Mouse (Mus musculus) embryo, embryonic 11 days (tissue): ENCODE measurements around the gene Limk2.

Experiments used
- DNase-seq: peaks from one replicate; pipeline ENCODE4 v3.0.0-alpha.2; 2015

Limk2 gene

DNA sequence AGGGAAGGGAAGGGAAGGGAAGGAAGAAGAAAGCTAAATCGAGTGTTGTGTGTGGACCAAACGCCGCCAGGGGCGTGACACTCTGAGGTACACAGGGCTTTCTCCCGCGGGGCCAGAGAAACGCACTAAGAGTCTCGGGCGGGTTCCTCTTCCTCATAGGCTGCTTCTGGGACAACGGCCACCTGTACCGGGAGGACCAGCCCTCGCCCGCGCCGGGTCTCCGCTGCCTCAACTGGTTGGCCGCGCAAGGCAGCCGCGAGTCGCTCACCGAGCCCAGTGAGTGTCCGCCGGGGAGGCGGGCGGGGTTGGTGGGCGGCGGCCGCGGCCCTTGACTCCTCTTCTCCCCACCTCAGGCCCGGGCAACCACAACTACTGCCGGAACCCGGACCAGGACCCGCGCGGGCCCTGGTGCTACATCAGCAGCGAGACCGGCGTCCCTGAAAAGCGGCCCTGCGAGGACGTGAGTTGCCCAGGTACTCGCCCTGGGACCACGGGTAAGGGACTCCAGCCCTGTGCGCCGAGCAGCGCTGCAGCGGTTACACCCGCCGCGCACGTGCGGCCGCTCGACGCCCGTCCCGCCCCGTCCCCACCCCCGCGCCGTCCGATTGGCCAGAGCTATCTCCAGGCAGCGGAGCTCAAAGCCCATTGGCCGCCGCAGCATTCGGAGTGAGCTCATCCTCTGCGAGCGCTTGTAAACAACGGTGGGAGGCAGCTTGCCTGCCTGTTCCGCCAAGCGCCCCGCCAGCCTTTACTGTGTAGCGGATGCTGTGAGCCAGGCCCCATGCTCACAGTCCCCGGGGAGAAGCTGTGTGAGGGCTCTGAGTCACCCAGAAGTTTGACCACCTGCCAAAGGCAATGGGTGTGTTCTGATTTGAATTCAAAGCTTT lies 77.0 kb downstream of the Limk2 start:
- peak; percentile 96 for DNase-seq

DNA sequence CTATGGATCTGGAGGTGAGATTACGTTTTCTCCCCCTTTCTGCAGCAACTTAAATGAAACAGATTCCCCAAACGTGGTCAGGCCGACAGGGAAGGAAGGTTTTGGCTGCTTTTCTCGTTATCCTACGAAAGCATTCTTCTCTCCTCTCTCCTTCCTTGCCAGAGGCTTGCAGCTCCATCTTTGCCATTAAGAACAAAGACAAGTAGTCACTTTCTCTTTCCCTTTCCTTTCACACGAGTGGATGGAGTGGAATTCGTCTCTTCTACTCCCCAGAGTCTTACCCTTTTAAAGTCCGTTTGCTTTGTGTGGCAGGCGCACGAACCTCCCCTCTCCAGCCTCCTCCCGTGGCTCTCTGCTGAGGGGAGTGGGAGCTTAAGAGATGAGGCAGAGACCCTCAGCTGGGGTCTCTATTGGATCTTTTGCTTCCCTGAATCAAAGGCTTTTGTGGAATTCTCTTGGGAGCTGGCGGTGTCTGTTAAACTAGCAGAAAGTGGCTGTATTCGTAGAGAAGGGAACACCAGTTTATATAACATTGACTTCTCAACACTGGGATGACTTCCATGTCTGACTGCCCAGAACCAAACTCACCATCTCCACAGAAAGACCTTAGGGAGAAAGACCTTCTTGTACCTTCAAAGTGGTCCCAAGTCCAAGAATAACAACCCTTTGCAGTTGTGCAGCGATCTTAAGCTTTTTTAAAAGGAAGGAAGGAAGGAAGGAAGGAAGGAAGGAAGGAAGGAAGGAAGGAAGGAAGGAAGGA lies 77.8 kb downstream of the Limk2 start:
- DNase-seq = peak; percentile 25

DNA sequence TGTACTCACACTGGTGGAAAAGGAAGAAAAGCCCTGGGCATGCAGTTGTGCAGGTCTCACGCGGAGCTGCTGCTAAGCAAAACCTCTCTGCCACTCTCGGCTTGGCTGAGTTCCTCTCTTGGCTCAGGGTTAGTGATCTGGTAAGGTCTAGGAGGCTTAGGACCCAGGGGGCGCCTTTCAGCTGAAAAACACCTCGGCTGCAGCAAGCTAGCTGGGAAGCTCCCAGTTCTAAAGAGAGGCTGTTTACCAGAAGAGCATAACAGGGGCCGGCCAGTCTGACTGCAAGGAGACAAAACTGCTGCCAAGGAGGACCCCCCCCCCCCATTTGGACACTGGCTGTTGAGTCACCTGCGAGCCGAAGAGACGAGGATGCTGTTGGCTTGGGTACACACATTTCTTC lies 78.4 kb downstream of the Limk2 start:
- DNase-seq = peak; percentile 84

- no peak for DNase-seq
Measured at GRCm38 (mm10) chr11:3329891-3330451, 79.0 kb downstream of the Limk2 start, which contains the start of gene Pik3ip1. Pik3ip1 (plus strand) TSS chr11:3330401.

GRCm38 (mm10) chr11:3328806-3329775 lies 79.9 kb downstream of the Limk2 start:
- DNase-seq = no peak

DNA sequence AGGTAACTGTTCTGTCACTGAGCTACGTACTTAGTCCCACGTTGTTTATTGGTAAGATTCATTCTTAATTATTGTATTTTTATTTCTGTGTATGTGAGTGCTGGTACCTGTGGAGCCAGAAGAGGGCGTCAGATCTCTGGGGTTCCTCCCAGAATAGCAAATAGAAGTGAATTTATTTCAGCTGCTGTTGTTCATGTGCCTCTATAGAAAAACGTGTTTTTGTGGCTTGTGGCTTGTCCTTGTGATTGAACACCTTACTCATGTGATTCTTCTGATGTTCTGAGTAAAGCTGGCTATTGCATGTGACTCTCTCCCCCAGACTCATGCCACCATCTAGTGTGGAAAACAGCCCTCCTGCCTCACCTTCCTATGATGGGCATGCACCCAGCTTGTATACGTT lies 80.7 kb downstream of the Limk2 start:
- no peak for DNase-seq

DNA sequence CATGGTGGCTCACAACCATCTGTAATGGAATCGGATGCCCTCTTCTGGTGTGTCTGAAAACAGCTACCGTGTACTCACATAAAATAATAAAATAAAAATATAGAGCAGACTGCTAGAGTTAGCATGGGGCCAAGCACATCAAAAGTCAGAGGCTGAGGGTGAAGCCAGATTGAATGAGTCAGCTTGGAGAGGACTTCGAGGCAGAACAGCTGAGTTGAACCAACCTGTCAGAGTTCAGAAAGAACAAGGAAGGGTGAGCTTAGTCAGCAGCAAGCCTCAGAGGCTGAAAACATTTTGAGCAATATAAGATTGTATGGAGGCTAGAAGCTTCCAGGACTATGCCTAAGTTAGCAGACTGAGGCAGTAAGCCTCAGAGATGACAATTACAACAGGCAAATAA lies 90.7 kb downstream of the Limk2 start:
- no peak for DNase-seq

DNA sequence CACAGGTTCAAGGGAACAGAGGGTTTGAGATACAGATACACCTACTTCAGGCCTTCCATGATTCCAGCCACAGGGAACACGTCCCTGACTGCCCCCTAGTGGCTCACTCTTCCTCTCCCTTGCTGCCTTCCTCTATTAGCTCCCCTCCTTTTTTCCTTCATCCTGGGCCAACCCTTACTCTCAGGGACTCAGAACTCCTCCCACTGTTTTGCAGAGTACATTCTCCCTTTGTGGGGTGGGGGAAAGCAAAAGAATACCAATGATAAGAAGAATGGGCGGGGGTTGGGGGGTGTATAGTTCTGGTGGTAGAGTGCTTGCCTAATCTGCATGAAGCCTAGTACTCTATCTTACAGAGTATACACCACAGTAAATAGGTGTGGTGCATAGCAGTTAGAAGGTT lies 94.8 kb downstream of the Limk2 start:
- peak; percentile 55 for DNase-seq

DNA sequence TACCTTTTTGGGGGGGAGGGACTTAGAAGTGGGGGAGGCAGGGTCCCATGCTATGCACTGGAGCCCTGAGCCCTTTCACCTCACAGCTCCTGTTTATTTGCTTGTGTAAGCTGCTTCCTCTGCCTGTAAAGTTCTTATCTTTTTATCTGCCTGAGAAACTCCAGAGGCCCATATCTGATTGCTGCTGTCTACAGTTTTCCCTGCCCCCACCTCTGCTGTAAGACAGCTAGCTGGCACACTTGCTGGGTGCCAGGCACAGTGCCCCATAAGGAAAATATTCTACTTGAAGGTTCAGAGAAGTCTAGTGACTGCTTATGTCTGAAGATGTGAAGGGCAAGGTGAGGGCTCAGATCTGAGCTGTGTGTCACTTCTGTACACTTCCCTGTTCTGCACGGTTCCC lies 95.7 kb downstream of the Limk2 start:
- DNase-seq = no peak

- DNase-seq = no peak
Measured at GRCm38 (mm10) chr11:3311586-3312347, 97.2 kb downstream of the Limk2 start.

DNA sequence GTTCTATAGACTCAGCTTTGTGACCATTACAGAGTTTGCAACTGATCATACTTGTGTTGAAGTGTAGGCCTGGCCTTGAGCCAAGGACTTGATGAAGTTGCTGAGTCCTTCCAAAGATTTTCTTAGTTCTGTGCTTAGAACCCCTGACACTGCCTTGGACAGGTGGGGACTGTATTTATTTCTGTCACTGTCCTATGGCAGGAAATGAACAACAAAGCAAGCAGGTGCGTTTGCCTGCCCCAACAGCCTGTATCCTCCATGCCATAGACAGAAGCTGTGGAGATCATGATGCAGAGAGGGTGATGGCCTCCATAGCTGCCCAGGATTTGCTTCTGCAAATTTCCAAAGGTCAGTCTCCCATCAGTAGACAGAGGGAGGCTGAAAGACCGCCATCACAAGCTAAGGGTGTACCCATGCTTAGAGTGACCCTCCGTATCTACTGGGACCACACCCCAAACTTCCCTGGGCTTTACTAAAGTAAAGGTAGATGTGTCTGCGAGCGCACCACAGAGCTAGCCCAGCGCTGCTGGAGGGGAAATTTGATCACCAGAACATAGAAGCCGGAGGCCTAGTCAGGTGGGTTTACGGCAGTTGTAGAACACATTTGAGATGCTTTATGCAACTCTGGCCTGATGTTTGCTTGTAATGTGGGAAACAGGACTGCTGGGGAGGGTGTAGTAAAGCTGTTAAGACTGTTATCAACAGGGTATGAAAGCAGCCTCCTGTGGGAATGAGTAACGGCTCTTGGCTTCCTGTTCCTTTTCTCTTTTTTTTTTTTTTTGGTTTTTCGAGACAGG lies 98.0 kb downstream of the Limk2 start:
- no peak for DNase-seq

DNA sequence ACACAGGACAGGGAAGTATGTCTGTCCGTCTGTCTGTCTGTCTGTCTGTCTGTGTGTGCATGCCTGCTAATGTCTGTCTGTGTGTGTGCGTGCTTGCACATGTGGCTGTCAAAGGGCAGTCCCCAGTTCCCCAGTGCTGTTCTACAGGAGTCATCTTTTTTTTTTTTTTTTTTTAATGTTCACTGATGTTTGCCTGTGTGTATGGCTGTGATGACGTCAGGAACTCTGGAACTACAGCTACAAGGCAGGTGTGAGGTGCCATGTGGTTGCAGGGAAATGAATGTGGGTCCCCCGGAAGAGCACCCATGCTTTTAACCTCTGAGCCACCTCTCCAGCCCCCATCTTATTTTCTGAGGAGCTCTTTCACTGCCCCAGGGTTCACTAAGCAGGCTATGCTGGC lies 99.1 kb downstream of the Limk2 start:
- no peak for DNase-seq

GRCm38 (mm10) chr11:3307875-3308274 lies 101.1 kb downstream of the Limk2 start:
- DNase-seq = no peak

DNA sequence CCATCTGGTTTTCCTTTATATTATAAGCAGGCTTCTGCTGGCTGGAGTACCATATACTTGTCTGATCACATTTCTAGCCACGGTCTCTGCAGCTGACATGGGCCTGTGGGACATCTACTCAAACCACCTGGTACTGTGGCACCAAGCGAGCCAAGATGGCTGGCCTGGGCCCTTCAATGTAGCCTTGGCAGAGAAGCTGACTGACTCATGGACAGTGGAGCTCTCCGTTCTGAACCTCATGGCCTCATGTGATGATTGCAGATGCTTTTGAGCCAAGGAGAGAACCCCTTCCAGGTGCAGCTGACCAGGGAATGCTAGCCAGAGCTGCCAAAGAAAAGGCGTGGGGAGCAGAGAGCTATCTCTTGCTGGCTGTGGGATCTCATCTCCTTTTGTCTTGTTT lies 103.2 kb downstream of the Limk2 start:
- DNase-seq = no peak

GRCm38 (mm10) chr11:3302792-3303191 lies 106.2 kb downstream of the Limk2 start:
- no peak for DNase-seq

GRCm38 (mm10) chr11:3302385-3302784 lies 106.6 kb downstream of the Limk2 start:
- no peak for DNase-seq

DNA sequence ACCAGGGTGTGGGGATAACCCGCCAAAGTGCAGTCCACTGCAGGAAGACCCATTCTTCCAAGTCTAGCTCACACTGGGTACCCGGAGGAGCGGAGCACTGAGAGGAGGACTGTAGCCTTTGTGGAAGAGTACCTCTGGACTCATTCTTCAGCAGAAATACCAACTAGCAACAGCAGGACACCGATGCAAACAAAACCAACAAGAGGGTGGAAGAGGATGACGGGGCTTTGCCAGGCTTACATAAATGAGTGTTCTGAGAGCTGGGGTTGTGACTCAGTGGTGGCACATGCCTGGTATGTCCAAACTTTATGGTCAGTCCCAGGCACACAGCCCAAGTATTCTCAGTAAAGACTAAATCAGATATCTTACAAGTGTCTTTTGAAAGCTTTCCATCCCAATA lies 107.9 kb downstream of the Limk2 start:
- DNase-seq = no peak

GRCm38 (mm10) chr11:3298813-3299185 lies 110.2 kb downstream of the Limk2 start:
- no peak for DNase-seq

GRCm38 (mm10) chr11:3297871-3298812 lies 110.8 kb downstream of the Limk2 start:
- DNase-seq = no peak

GRCm38 (mm10) chr11:3296056-3296455 lies 112.9 kb downstream of the Limk2 start:
- no peak for DNase-seq
